Mouse (Mus musculus) lung, adult 2 months (tissue): ENCODE measurements around the gene Snx32.

Source experiments
- CTCF ChIP-seq: fragments of 200-500 bp; IDR thresholded peaks from 2 replicates; pipeline ENCODE4 v1.5.1; 2011; ENCODE audit warnings: mild to moderate bottlenecking, low read length, control low read depth; ENCODE audit not compliant: insufficient read depth
- POLR2A ChIP-seq: fragments of 200-500 bp; IDR thresholded peaks from 2 replicates; pipeline ENCODE4 v1.6.1; 2011; ENCODE audit warnings: low read depth, mild to moderate bottlenecking, control low read depth, low read length, borderline replicate concordance; ENCODE audit errors: extremely low read depth

- TF ChIP-seq CTCF = no peak
- TF ChIP-seq POLR2A = no peak
Observed at GRCm38 (mm10) chr19:5530138-5530524, 19.8 kb upstream of the Snx32 start.
